Mouse (Mus musculus): ENCODE results near the gene Lmo7. TPM values are rescaled to one million over a fixed set of nuclear protein-coding genes. Genes with fewer than 3 reads are reported as not detected.

The Lmo7 gene
- polyA plus RNA-seq, 1 experiment: 1.7 TPM

- H3K4me3 ChIP-seq (ENCODE audit: control insufficient read depth, low read depth, low read length): no peak overlapping the region
- no peaks in the 10 kb centered on the region for H3K36me3 ChIP-seq (ENCODE audit: control insufficient read depth, insufficient read depth, low read length)
- H3K4me1 ChIP-seq (ENCODE audit: control insufficient read depth, insufficient read depth, low read length): no peaks in the 10 kb centered on the region; the same call in 1 of the 2 replicates
- TF ChIP-seq CTCF (IDR thresholded peaks at IDR 0.05; ENCODE audit: control insufficient read depth, insufficient read depth, insufficient replicate concordance, low read depth, low read length) (no peak), POLR2A (IDR thresholded peaks at IDR 0.05; ENCODE audit: control insufficient read depth, low read depth, low read length) (no peak)
- no peak overlapping the region for H3K27ac ChIP-seq (ENCODE audit: control insufficient read depth, insufficient read depth, low read depth, low read length)
- no peaks in the 10 kb centered on the region for H3K27me3 ChIP-seq (ENCODE audit: control insufficient read depth, insufficient read depth, low read length)
Observed at GRCm38 (mm10) chr14:101844467-101844866, 114.7 kb downstream of the Lmo7 start.

- H3K27me3 ChIP-seq (ENCODE audit: control insufficient read depth, insufficient read depth, low read length): no peaks in the 10 kb centered on the region
- TF ChIP-seq POLR2A (IDR thresholded peaks at IDR 0.05; ENCODE audit: control insufficient read depth, low read depth, low read length): no peak
- no peak for TF ChIP-seq CTCF (IDR thresholded peaks at IDR 0.05; ENCODE audit: control insufficient read depth, insufficient read depth, insufficient replicate concordance, low read depth, low read length)
- H3K4me3 ChIP-seq (ENCODE audit: control insufficient read depth, low read depth, low read length): no peak overlapping the region
- no peaks in the 10 kb centered on the region for H3K4me1 ChIP-seq (ENCODE audit: control insufficient read depth, insufficient read depth, low read length)
- no peak overlapping the region for H3K27ac ChIP-seq (ENCODE audit: control insufficient read depth, insufficient read depth, low read depth, low read length)
- no peaks in the 10 kb centered on the region for H3K36me3 ChIP-seq (ENCODE audit: control insufficient read depth, insufficient read depth, low read length)
Observed at GRCm38 (mm10) chr14:101846097-101846882, 116.5 kb downstream of the Lmo7 start.

- no peaks in the 10 kb centered on the region for H3K36me3 ChIP-seq (ENCODE audit: control insufficient read depth, insufficient read depth, low read length)
- TF ChIP-seq CTCF (IDR thresholded peaks at IDR 0.05; ENCODE audit: control insufficient read depth, insufficient read depth, insufficient replicate concordance, low read depth, low read length) (no peak), POLR2A (IDR thresholded peaks at IDR 0.05; ENCODE audit: control insufficient read depth, low read depth, low read length) (no peak)
- H3K27ac ChIP-seq (ENCODE audit: control insufficient read depth, insufficient read depth, low read depth, low read length): no peak overlapping the region
- H3K4me1 ChIP-seq (ENCODE audit: control insufficient read depth, insufficient read depth, low read length): no peaks in the 10 kb centered on the region
- no peaks in the 10 kb centered on the region for H3K27me3 ChIP-seq (ENCODE audit: control insufficient read depth, insufficient read depth, low read length)
- H3K4me3 ChIP-seq (ENCODE audit: control insufficient read depth, low read depth, low read length): no peak overlapping the region
Observed at GRCm38 (mm10) chr14:101847520-101847919, 117.8 kb downstream of the Lmo7 start.

GRCm38 (mm10) chr14:101852584-101853195, 122.9 kb downstream of the Lmo7 start:
- Histone ChIP-seq H3K27me3 (ENCODE audit: control insufficient read depth, insufficient read depth, low read length) (no peaks in the 10 kb centered on the region), H3K4me1 (ENCODE audit: control insufficient read depth, insufficient read depth, low read length) (no peaks in the 10 kb centered on the region), H3K4me3 (ENCODE audit: control insufficient read depth, low read depth, low read length) (no peak overlapping the region), H3K36me3 (ENCODE audit: control insufficient read depth, insufficient read depth, low read length) (no peaks in the 10 kb centered on the region), H3K27ac (ENCODE audit: control insufficient read depth, insufficient read depth, low read depth, low read length) (no peak overlapping the region)
- TF ChIP-seq CTCF (IDR thresholded peaks at IDR 0.05; ENCODE audit: control insufficient read depth, insufficient read depth, insufficient replicate concordance, low read depth, low read length): no peak
- no peak for TF ChIP-seq POLR2A (IDR thresholded peaks at IDR 0.05; ENCODE audit: control insufficient read depth, low read depth, low read length)

GRCm38 (mm10) chr14:101853207-101853606, 123.5 kb downstream of the Lmo7 start:
- TF ChIP-seq CTCF (IDR thresholded peaks at IDR 0.05; ENCODE audit: control insufficient read depth, insufficient read depth, insufficient replicate concordance, low read depth, low read length): no peak
- TF ChIP-seq POLR2A (IDR thresholded peaks at IDR 0.05; ENCODE audit: control insufficient read depth, low read depth, low read length): no peak
- Histone ChIP-seq H3K27ac (ENCODE audit: control insufficient read depth, insufficient read depth, low read depth, low read length) (no peak overlapping the region), H3K4me1 (ENCODE audit: control insufficient read depth, insufficient read depth, low read length) (no peaks in the 10 kb centered on the region), H3K4me3 (ENCODE audit: control insufficient read depth, low read depth, low read length) (no peak overlapping the region), H3K36me3 (ENCODE audit: control insufficient read depth, insufficient read depth, low read length) (no peaks in the 10 kb centered on the region), H3K27me3 (ENCODE audit: control insufficient read depth, insufficient read depth, low read length) (no peaks in the 10 kb centered on the region)

GRCm38 (mm10) chr14:101853722-101854121, 124.0 kb downstream of the Lmo7 start:
- TF ChIP-seq POLR2A (IDR thresholded peaks at IDR 0.05; ENCODE audit: control insufficient read depth, low read depth, low read length) (no peak), CTCF (IDR thresholded peaks at IDR 0.05; ENCODE audit: control insufficient read depth, insufficient read depth, insufficient replicate concordance, low read depth, low read length) (no peak)
- Histone ChIP-seq H3K4me1 (ENCODE audit: control insufficient read depth, insufficient read depth, low read length) (no peaks in the 10 kb centered on the region), H3K27ac (ENCODE audit: control insufficient read depth, insufficient read depth, low read depth, low read length) (no peak overlapping the region), H3K4me3 (ENCODE audit: control insufficient read depth, low read depth, low read length) (no peak overlapping the region), H3K27me3 (ENCODE audit: control insufficient read depth, insufficient read depth, low read length) (no peaks in the 10 kb centered on the region), H3K36me3 (ENCODE audit: control insufficient read depth, insufficient read depth, low read length) (no peaks in the 10 kb centered on the region)

GRCm38 (mm10) chr14:101854226-101854625, 124.5 kb downstream of the Lmo7 start:
- Histone ChIP-seq H3K27ac (ENCODE audit: control insufficient read depth, insufficient read depth, low read depth, low read length) (no peak overlapping the region), H3K4me3 (ENCODE audit: control insufficient read depth, low read depth, low read length) (no peak overlapping the region), H3K27me3 (ENCODE audit: control insufficient read depth, insufficient read depth, low read length) (no peaks in the 10 kb centered on the region), H3K4me1 (ENCODE audit: control insufficient read depth, insufficient read depth, low read length) (no peaks in the 10 kb centered on the region), H3K36me3 (ENCODE audit: control insufficient read depth, insufficient read depth, low read length) (no peaks in the 10 kb centered on the region)
- TF ChIP-seq POLR2A (IDR thresholded peaks at IDR 0.05; ENCODE audit: control insufficient read depth, low read depth, low read length) (no peak), CTCF (IDR thresholded peaks at IDR 0.05; ENCODE audit: control insufficient read depth, insufficient read depth, insufficient replicate concordance, low read depth, low read length) (no peak)
